Mouse (Mus musculus) kidney, adult 8-10 months (tissue): ENCODE measurements around the gene Ezr.
A peak's percentile ranks its signal among the peaks of the same experiment; 100 is the strongest.
"Not testable (repeated sequence)": the region's sequence is repeated elsewhere in the genome, so short reads cannot be mapped to it uniquely, and the experiment has no call there.

Experiments
- DNase-seq, 2 experiments: peaks; one replicate each; pipeline ENCODE4 v3.0.0; 2022

Gene Ezr

GRCm38 (mm10) chr17:6742083-6743038 lies 40.2 kb downstream of the Ezr start:
- peak in 1 of 2 experiments; percentile 45 for DNase-seq

GRCm38 (mm10) chr17:6741271-6741670 lies 41.3 kb downstream of the Ezr start:
- no peak for DNase-seq

- DNase-seq = peak in 1 of 2 experiments; percentile 3
Observed at GRCm38 (mm10) chr17:6740331-6741170, 42.0 kb downstream of the Ezr start.

GRCm38 (mm10) chr17:6739756-6740155 lies 42.8 kb downstream of the Ezr start:
- peak in 1 of 2 experiments; percentile 1 for DNase-seq

- DNase-seq = peak; percentile 6 to 15
Observed at GRCm38 (mm10) chr17:6739266-6739665, 43.3 kb downstream of the Ezr start.

GRCm38 (mm10) chr17:6738836-6739235 lies 43.7 kb downstream of the Ezr start:
- peak in 1 of 2 experiments; percentile 1 for DNase-seq

GRCm38 (mm10) chr17:6737273-6737997 lies 45.1 kb downstream of the Ezr start:
- peak in 1 of 2 experiments; percentile 51 for DNase-seq

GRCm38 (mm10) chr17:6736306-6737272 lies 46.0 kb downstream of the Ezr start:
- peak in 1 of 2 experiments; percentile 9 for DNase-seq

GRCm38 (mm10) chr17:6734746-6735441 lies 47.7 kb downstream of the Ezr start:
- DNase-seq = peak in 1 of 2 experiments; percentile 45

GRCm38 (mm10) chr17:6733322-6733875 lies 49.2 kb downstream of the Ezr start:
- peak in 1 of 2 experiments; percentile 12 for DNase-seq

- no peak for DNase-seq
Observed at GRCm38 (mm10) chr17:6732665-6733064, 49.9 kb downstream of the Ezr start.

GRCm38 (mm10) chr17:6731634-6732033 lies 51.0 kb downstream of the Ezr start:
- DNase-seq = peak in 1 of 2 experiments; percentile 71

- DNase-seq = no peak
Observed at GRCm38 (mm10) chr17:6731132-6731531, 51.5 kb downstream of the Ezr start.

GRCm38 (mm10) chr17:6729244-6729742 lies 53.3 kb downstream of the Ezr start:
- no peak for DNase-seq

GRCm38 (mm10) chr17:6727996-6728610 lies 54.5 kb downstream of the Ezr start:
- DNase-seq = peak; percentile 91

GRCm38 (mm10) chr17:6713944-6714343 lies 68.6 kb downstream of the Ezr start:
- not testable (repeated sequence) for DNase-seq

GRCm38 (mm10) chr17:6713483-6713882 lies 69.1 kb downstream of the Ezr start:
- DNase-seq = not testable (repeated sequence)

GRCm38 (mm10) chr17:6708194-6708593 lies 74.4 kb downstream of the Ezr start:
- DNase-seq = not testable (repeated sequence)

- DNase-seq = not testable (repeated sequence)
Observed at GRCm38 (mm10) chr17:6707422-6707821, 75.2 kb downstream of the Ezr start.

GRCm38 (mm10) chr17:6706448-6706847 lies 76.1 kb downstream of the Ezr start:
- DNase-seq = not testable (repeated sequence)
